In genomic region chr9:106890496-106891240, GRCm38 (mm10) we compare ENCODE assay signal across 8 mouse cellular contexts. TPM values are rescaled to one million over a fixed set of nuclear protein-coding genes. Genes with fewer than 3 reads are reported as not detected.
DNase-seq lines count a peak whose midpoint lies in the region; ATAC-seq and TF ChIP-seq lines count a peak whose summit lies in the region.

No protein-coding gene starts in this region.

- peaks cover 12% of the 10 kb centered on the region for H3K4me1 ChIP-seq in spleen, adult 2 months (ENCODE audit: control insufficient read depth, insufficient read depth, insufficient read length)
- H3K4me1 ChIP-seq in forebrain, embryonic 13.5 days: peaks cover 45% of the 10 kb centered on the region
- peaks cover 15% of the 10 kb centered on the region; the same call in 1 of the 2 replicates for H3K4me1 ChIP-seq in kidney, embryonic 14.5 days (ENCODE audit: control insufficient read depth, insufficient read depth, low read length)
- peaks cover 6% of the 10 kb centered on the region; the same call in 1 of the 2 replicates for H3K4me1 ChIP-seq in midbrain, postnatal 0 days (ENCODE audit: insufficient read depth, low read length)

- H3K9ac ChIP-seq in forebrain, embryonic 13.5 days: peak overlapping the region; percentile 96
- peak overlapping the region; percentile 96 for H3K9ac ChIP-seq in kidney, embryonic 14.5 days (ENCODE audit: low read depth, low read length)
- no peak overlapping the region for H3K9ac ChIP-seq in midbrain, postnatal 0 days (replicated peaks; ENCODE audit: low read length, poor library complexity, severe bottlenecking)

- H3K36me3 ChIP-seq in spleen, adult 2 months (ENCODE audit: control insufficient read depth, insufficient read depth, low read length): peaks cover 18% of the 10 kb centered on the region
- H3K36me3 ChIP-seq in forebrain, embryonic 13.5 days (ENCODE audit: poor library complexity, severe bottlenecking): peaks cover 42% of the 10 kb centered on the region
- peaks cover 31% of the 10 kb centered on the region for H3K36me3 ChIP-seq in kidney, embryonic 14.5 days (ENCODE audit: control insufficient read depth, insufficient read depth, low read length)
- H3K36me3 ChIP-seq in midbrain, postnatal 0 days (ENCODE audit: insufficient read depth, low read length): peaks cover 19% of the 10 kb centered on the region

- no peak for TF ChIP-seq CTCF in spleen, adult 2 months (IDR thresholded peaks at IDR 0.05; ENCODE audit: extremely low read depth, insufficient read depth, insufficient read length, insufficient replicate concordance)
- no peak for TF ChIP-seq CTCF in midbrain, postnatal 0 days (IDR thresholded peaks at IDR 0.05)

- peak overlapping the region; percentile 72; the same call in 1 of the 2 replicates for H3K4me3 ChIP-seq in spleen, adult 2 months (ENCODE audit: extremely low read depth, insufficient read depth, insufficient read length)
- H3K4me3 ChIP-seq in forebrain, embryonic 13.5 days: peak overlapping the region; percentile 92
- H3K4me3 ChIP-seq in kidney, embryonic 14.5 days (ENCODE audit: low read length): peak overlapping the region; percentile 97
- H3K4me3 ChIP-seq in midbrain, postnatal 0 days (ENCODE audit: low read depth, low read length): peak overlapping the region; percentile 91

- WGBS in spleen, adult 2 months: 73% methylated on average over 8 of the region's 8 CpGs
- 70% methylated on average over 8 of the region's 8 CpGs for WGBS in forebrain, embryonic 13.5 days
- 62% methylated on average over 8 of the region's 8 CpGs for WGBS in kidney, embryonic 14.5 days
- WGBS in midbrain, postnatal 0 days: 69% methylated on average over 8 of the region's 8 CpGs

- peak overlapping the region; percentile 81 for H3K4me2 ChIP-seq in forebrain, embryonic 13.5 days
- H3K4me2 ChIP-seq in kidney, embryonic 14.5 days (replicated peaks; ENCODE audit: low read depth, low read length): peak overlapping the region; percentile 72
- H3K4me2 ChIP-seq in midbrain, postnatal 0 days (ENCODE audit: low read depth, low read length, poor library complexity, severe bottlenecking): peak overlapping the region; percentile 69

- no peaks in the 10 kb centered on the region for H3K9me3 ChIP-seq in forebrain, embryonic 13.5 days (replicated peaks)
- H3K9me3 ChIP-seq in kidney, embryonic 14.5 days (ENCODE audit: control insufficient read depth, low read length): no peaks in the 10 kb centered on the region
- H3K9me3 ChIP-seq in midbrain, postnatal 0 days (ENCODE audit: low read length): no peaks in the 10 kb centered on the region

- no peak for ATAC-seq in forebrain, embryonic 13.5 days
- no peak for ATAC-seq in kidney, embryonic 14.5 days (ENCODE audit: low FRiP score, low TSS enrichment)
- ATAC-seq in midbrain, postnatal 0 days (ENCODE audit: low FRiP score): no peak

- no peak for DNase-seq in spleen, adult 2 months (ENCODE audit: low read depth in 1 of 2, low spot score in 2 of 2)
- no peak for DNase-seq in spleen, adult 18-20 months
- DNase-seq in midbrain, postnatal 0 days (ENCODE audit: low spot score): no peak
- DNase-seq in spleen, postnatal 36 days (ENCODE audit: low spot score in 2 of 2): no peak
- DNase-seq in gastrocnemius, postnatal 10 days: no peak
- no peak for DNase-seq in thymus, postnatal 36 days

- no peak for TF ChIP-seq POLR2A in spleen, adult 2 months (IDR thresholded peaks at IDR 0.05; ENCODE audit: low read depth, low read length)

- no peaks in the 10 kb centered on the region for H3K27me3 ChIP-seq in spleen, adult 2 months (ENCODE audit: control insufficient read depth, insufficient read depth, low read length)
- H3K27me3 ChIP-seq in forebrain, embryonic 13.5 days: no peaks in the 10 kb centered on the region
- no peaks in the 10 kb centered on the region for H3K27me3 ChIP-seq in kidney, embryonic 14.5 days (ENCODE audit: control insufficient read depth, insufficient read depth, low read length)
- H3K27me3 ChIP-seq in midbrain, postnatal 0 days (ENCODE audit: insufficient read depth, low read length): no peaks in the 10 kb centered on the region

- H3K27ac ChIP-seq in spleen, adult 2 months (ENCODE audit: insufficient read depth, low read length): no peak overlapping the region
- no peak overlapping the region for H3K27ac ChIP-seq in forebrain, embryonic 13.5 days
- H3K27ac ChIP-seq in kidney, embryonic 14.5 days (ENCODE audit: low read depth, low read length): peak overlapping the region; percentile 88; the same call in 1 of the 2 replicates
- no peak overlapping the region for H3K27ac ChIP-seq in midbrain, postnatal 0 days (ENCODE audit: low read depth, low read length)

RNA-seq across cellular contexts. Expression of gene Manf, which starts 1.1 kb away (rescaled TPM):
- polyA plus RNA-seq in spleen, adult 2 months (2012; rRNA removed): 8.2 and 10.4 TPM in 2 replicates
- polyA plus RNA-seq in forebrain, embryonic 13.5 days (2015; fragmentation: Nextera tagmentation; extraction: Ambion mirVana): 205 and 222 TPM in 2 replicates
- 295 and 319 TPM in 2 replicates for polyA plus RNA-seq in kidney, embryonic 14.5 days (2014; fragmentation: Nextera tagmentation; extraction: Ambion mirVana)
- total RNA-seq in midbrain, postnatal 0 days (2014; rRNA removed): 46.3 and 54.6 TPM in 2 replicates
- 112 and 115 TPM in 2 replicates for polyA plus RNA-seq in midbrain, postnatal 0 days (2015; fragmentation: Nextera tagmentation; extraction: Ambion mirVana)
- total RNA-seq in gastrocnemius, postnatal 10 days (2021): 10 to 100 TPM; 54.1 to 64.3 TPM

RNA-seq across cellular contexts. Expression of gene Rbm15b, which starts 3.4 kb away (rescaled TPM):
- 8.9 and 10.6 TPM in 2 replicates for polyA plus RNA-seq in spleen, adult 2 months (2012; rRNA removed)
- polyA plus RNA-seq in forebrain, embryonic 13.5 days (2015; fragmentation: Nextera tagmentation; extraction: Ambion mirVana): 14.0 and 14.2 TPM in 2 replicates
- polyA plus RNA-seq in kidney, embryonic 14.5 days (2014; fragmentation: Nextera tagmentation; extraction: Ambion mirVana): 16.4 and 19.2 TPM in 2 replicates
- total RNA-seq in midbrain, postnatal 0 days (2014; rRNA removed): 81.6 and 82.7 TPM in 2 replicates
- polyA plus RNA-seq in midbrain, postnatal 0 days (2015; fragmentation: Nextera tagmentation; extraction: Ambion mirVana): 10.6 and 12.6 TPM in 2 replicates
- total RNA-seq in gastrocnemius, postnatal 10 days (2021): 10 to 100 TPM; 12.1 to 14.9 TPM
